Mouse (Mus musculus) brain, embryonic 14.5 days (tissue): Measurements from ENCODE around the gene Il6ra.

Source experiments
- CTCF ChIP-seq: fragments of 200-500 bp; IDR thresholded peaks from 2 replicates; pipeline ENCODE4 v1.5.1; 2012; ENCODE audit warnings: inconsistent platforms, mild to moderate bottlenecking, moderate library complexity, borderline replicate concordance; ENCODE audit not compliant: insufficient read depth, insufficient read length; ENCODE audit errors: extremely low read depth
- POLR2A ChIP-seq: fragments of 200-500 bp; IDR thresholded peaks from 2 replicates; pipeline ENCODE4 v1.6.1; 2012; ENCODE audit warnings: mild to moderate bottlenecking, inconsistent platforms, borderline replicate concordance; ENCODE audit not compliant: poor library complexity, insufficient read depth, insufficient read length, severe bottlenecking; ENCODE audit errors: extremely low read depth

DNA sequence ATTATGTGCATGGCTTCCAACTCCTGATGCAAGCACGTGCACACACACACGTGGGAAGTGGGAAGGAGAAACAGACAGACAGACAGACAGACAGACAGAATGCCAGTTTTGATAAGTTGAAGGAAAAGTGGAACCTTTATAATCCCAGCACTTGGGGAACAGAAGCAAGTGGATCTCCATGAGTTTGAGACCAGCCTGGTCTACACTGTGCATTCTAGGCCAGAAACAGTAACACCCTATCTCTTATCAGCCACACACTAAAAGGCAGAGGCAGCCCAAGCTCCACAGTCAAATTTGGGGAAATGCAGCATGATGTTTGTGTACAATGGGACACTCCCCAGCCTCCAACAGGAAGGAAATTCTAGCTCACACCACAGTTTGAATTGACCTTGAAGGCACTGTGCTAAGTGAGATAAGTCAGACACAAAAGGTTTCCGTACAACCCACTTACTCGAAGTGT, 29.4 kb downstream of the Il6ra start:
- TF ChIP-seq CTCF (no peak), POLR2A (no peak)
